Mouse (Mus musculus) urinary bladder, postnatal 36 days (tissue): ENCODE data around the gene Rspo1.
A peak's percentile ranks its signal among the peaks of the same experiment; 100 is the strongest.
"Not testable (repeated sequence)": the region's sequence is repeated elsewhere in the genome, so short reads cannot be mapped to it uniquely, and the experiment has no call there.

Experiments
- DNase-seq, 2 experiments: peaks; one replicate each; pipeline ENCODE4 v3.0.0; 2022; ENCODE audit warnings: low spot score in 2 of 2, mixed read lengths in 1 of 2

The Rspo1 gene

DNA sequence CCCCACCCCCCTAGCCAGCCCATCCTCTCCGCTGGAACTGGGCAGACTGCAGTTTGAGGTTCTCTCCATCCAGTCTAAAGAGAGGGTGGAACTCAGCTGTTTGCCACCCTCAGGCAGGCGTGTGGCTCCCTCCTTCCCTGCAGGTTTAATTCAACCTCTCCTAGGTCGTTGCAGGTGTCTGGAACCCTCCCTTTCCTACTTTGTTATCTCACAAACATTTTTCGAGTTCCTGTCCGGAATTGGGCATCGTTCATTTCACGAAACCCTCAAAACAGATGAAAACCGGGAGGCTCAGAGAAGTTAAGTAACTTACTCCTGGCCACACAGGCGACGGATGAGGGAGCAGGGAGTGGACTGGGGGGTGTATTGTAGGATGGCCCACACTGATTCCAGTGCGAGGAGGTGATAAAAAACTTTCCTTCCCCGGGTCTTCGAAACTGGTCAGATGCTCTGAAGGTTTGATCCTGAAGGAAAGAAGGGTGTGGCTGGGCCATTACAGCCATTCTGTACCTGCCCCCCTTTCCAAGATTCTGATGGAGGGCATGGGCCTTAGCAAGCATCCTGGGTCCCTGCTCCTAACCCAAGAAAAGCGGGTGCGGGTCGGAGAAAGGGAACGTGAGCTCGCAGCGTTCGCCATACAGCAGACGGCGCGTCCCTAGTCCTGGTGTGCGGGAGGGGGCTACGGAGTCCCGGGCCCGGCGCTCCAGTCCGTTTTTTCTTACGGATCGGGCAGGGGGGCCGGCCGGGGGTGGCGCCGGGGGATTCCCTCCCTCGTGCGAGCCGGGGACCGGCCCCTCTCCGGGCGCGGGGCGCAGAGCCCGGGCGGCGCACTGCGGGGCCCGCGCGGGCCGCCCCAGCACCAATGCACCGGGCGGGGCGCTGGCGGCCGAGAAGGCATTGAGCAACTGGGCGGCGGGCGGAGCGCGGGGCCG lies at the start of gene Rspo1:
Gene Rspo1 (plus strand): TSS at position 760 of the 932 bp plus-strand sequence.
- peak in 1 of 2 experiments; percentile 22 for DNase-seq

- peak; percentile 90 to 94 for DNase-seq
Measured at GRCm38 (mm10) chr4:124936613-124937471, 49.4 kb upstream of the Rspo1 start, which contains the start of gene 9930104L06Rik. 9930104L06Rik (plus strand) TSS chr4:124937048.

GRCm38 (mm10) chr4:124939211-124939610 lies 47.0 kb upstream of the Rspo1 start, which contains the start of gene Cdca8:
Cdca8 (minus strand) TSS chr4:124939311.
- not testable (repeated sequence) for DNase-seq

DNA sequence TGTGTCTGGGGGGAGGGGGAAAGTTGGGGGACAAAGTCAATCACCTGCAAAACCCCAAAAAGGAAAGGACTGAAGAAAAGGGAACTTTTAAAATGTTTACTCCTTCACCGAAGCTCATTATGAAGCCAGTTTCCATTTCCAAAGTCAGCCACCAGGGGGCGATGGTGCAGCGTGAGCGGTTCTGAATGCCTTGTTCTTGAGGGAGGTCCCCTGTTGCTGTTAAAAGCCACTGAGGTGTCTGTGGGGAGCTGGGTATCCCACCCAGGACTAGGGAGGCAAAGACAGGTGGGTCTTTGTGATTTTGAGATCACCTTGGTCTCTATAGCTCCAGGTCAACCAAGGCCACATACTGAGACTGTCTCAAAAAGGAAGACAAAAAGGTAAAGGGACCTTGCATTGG lies 43.2 kb upstream of the Rspo1 start:
- DNase-seq: peak; percentile 71 to 77

DNA sequence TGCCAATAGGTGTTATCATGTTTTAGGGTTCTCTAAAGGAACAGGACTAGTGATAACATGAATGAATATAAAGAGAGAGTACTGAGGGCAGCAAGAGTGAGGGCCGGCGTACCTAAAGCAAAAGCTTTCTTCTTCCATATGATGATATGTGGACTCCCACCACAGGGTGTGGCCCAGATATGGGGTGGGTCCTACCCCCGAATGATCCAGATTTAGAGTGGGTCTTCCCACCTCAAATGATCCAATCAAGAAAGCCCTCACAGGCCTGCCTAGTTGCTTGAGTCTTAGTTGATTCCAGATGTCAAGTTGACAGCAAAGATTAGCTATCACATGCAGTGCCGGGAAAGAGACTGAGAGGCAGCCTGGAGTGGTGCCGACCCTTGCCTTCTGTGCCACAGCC lies 42.4 kb upstream of the Rspo1 start:
- no peak for DNase-seq

- DNase-seq: no peak
Measured at GRCm38 (mm10) chr4:124944961-124945360, 41.3 kb upstream of the Rspo1 start.

- peak in 1 of 2 experiments; percentile 18 for DNase-seq
Measured at GRCm38 (mm10) chr4:124949488-124949887, 36.7 kb upstream of the Rspo1 start.

GRCm38 (mm10) chr4:124950181-124951035 lies 35.8 kb upstream of the Rspo1 start:
- peak in 1 of 2 experiments; percentile 43 for DNase-seq

GRCm38 (mm10) chr4:124951036-124951433 lies 35.2 kb upstream of the Rspo1 start:
- peak in 1 of 2 experiments; percentile 11 for DNase-seq

GRCm38 (mm10) chr4:124953546-124953945 lies 32.7 kb upstream of the Rspo1 start:
- no peak for DNase-seq

DNA sequence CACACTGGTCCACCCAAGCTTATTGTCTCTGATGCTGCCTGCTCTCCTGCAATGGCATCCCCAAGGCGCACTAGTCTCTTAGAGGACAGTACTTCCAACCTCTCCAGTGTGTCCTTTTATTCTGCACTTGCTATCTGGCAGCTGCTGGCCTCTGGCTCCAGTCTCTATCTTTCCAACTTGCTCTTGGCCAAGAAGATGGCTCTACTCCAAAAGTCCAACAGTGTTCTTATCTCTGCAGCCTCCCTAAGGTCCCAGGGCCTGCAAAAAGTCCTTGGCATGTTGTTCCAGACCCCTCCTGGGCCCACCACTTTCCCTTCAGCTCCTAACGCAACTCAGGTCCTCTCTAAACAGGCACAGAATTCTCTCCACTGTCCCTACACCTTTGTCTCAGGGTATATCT lies 28.9 kb upstream of the Rspo1 start:
- DNase-seq: peak in 1 of 2 experiments; percentile 36

- DNase-seq: peak; percentile 17 to 62
Measured at GRCm38 (mm10) chr4:124959062-124959461, 27.2 kb upstream of the Rspo1 start.

- DNase-seq: no peak
Measured at GRCm38 (mm10) chr4:124960940-124961339, 25.3 kb upstream of the Rspo1 start.

DNA sequence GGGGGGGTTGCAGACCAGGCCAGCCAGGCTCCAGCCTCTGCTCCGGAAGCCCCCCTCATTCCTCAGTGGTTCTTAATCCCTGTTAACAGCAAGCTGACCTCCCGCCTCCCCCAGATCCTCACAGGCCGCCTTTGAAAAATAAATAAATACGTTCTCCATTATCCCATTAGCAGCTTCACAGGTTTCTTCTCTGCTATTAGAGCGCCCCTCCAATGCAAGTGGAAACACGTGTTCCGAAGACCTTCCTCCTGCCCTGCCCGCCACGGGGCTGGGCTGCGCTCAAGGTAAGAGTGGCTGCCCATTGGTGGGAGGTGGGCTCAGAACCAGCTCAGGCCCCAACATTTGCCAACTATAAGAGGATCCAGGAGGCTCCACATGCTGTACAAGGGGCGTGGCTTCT lies 23.7 kb upstream of the Rspo1 start:
- no peak for DNase-seq

DNA sequence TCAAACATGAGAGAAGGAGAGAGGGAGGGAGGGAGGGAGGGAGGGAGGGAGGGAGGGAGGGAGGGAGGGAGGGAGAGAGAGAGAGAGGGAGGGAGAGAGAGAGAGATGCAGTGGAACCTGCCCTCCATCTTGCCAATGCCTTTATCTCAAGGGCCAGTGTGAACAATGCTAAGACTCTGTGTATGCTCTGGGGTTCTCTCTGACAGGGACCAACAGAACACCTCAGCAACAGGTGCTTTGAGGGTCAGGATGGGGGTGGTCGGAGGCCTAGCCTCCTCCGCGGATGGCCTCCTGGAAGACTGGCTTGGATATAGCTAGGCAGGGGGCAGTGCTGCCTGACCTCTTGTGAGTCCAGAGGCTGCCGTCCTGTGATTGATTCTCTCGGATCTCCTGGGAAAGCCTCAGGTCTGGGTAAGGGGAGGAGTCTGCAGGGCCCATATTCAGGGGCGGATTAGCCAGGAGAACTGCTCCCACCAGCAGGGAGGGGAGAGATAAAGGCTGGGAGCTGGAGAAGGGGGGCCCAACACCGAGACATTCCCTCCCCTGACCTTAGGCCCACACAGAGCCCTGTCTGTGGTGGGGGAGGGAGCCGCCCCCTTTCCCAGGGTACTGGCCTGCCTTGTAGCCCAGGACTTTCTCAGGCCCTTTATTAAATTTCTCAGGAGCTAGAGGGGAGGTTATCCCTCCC lies 21.2 kb upstream of the Rspo1 start:
- DNase-seq: no peak

- DNase-seq: no peak
Measured at GRCm38 (mm10) chr4:124968711-124969110, 17.5 kb upstream of the Rspo1 start.

DNA sequence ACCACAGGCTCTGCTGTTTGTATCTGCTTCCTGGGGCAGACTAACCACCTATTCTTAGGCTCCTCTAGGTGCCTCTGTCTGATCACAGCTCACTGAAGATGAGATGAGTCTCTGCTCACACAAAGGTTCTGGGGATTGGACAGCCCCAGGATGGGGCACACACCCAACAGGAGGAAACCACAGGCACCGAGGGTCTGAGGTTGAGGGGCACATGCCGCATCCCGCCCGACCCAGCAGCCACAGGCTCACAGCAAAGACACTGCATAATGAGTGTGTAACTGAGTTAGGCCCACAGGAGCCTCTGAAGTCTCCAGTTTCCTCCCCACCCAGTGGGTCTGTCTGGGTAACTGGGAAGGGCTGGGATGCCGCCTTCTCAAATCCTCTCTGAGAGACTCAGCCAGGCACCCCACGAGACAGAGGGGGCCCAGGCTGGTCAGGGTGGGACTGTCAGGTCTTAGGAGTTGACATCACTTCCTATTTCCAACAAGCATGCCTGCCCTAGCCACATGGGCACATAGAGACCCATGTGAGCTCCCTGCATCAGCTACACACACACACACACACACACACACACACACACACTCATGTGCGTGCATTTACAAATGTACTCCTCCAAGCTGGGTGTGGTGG lies 16.9 kb upstream of the Rspo1 start:
- DNase-seq: no peak

DNA sequence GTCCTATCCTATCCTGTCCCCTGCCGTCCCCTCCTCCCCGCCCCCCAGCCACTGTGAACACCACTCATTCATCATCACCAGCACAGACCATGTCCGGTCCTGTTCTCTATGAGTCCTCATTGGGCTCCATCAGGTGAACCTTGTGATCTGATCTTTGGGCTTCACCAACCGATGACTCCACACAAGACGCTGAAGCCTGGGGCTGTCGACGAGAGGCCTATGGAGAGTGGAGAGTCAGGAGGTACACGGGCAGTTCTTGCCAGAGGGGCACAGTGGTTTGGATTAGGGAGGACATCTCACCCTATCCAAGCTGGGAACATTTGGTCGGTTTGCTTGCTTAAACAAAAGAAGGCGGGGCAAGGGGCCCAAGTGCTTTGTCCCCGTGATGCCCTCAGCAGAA lies 16.0 kb upstream of the Rspo1 start:
- DNase-seq: no peak

DNA sequence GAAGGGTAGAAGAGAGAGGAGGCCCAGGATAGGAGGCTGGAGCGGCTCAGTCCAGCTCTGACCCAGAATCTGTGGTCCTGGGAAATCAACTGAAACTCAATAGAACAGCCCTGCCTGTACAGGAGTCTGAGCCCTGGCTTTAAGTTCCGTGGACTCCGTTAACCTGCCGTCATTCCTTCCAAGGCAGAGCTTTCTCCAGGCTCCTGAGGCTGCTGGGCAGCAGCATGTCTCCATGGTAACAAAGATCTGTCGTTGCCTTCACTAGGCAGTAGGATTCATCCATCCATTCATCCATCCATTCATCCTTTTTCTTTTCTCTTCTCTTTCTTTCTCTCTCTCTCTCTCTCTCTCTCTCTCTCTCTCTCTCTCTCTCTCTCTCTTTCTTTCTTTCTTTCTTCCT lies 15.6 kb upstream of the Rspo1 start:
- no peak for DNase-seq

DNA sequence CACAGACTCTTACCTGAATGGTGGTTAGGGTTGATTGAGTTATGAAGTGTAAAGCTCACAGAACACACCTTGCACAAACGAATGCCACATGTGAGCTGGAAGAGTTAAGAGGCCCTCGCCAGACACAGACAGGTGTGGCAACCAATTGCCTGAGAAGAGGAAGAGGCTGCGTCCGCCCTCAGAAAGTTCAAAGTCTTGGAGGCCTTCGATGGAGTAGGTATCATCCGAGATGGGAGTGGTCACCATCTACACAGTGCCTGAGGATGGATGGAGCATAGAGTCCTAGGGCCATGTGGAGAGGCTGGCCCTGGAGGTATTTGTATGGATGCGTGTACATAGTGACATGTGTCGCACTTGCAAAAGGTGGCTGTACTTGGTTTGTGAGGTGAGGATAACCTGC lies 15.1 kb upstream of the Rspo1 start:
- no peak for DNase-seq
